Mouse (Mus musculus) cerebellum, postnatal 14 days (tissue): ENCODE data around the gene Osbp.

Experiments
- DNase-seq, 2 experiments: peaks; one replicate each; pipeline ENCODE4 v3.0.0; 2021; ENCODE audit warnings: mixed read lengths in 2 of 2

The Osbp gene

DNA sequence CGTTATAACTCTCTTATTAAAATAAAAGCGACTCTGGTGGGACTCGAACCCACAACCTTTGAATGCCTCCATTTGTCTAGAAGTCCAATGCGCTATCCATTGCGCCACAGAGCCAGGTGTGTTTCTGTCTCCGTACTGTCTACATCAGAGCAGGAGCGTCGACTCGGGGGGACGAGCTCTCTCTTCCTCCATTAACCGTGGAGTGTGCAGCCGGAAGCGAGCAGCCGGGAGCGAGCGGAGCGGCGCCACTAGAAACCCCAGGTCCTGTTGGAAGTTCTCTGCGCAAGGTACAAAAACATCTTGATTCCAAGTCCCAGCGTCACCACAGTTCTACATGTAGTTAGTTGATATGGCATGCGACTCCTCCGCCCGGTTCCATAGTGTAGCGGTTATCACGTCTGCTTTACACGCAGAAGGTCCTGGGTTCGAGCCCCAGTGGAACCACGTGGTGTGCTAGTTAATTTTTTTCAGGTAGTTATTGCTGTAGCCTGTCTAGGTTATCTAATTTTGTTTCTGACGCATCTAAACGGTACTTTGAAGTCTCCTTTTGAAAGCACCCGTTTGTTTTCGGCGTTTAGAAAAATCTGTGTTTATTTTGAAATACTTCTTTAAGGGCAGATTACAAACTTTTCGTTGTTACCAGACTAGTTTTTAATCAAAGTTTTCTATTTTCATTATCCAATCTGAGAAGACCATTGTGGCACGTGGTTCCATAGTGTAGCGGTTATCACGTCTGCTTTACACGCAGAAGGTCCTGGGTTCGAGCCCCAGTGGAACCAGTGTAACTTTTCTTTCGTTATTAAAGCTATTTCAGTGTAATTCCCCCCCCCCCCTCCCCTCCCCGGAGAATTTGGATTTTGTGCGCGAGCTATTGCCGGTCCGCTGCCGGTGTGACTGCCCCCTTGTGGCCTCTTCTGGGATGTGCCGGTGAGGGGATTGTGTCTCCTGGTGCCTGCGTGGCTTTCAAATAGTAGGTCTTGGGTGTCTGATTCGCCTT lies 46.1 kb downstream of the Osbp start:
- peak; percentile 91 to 94 for DNase-seq

DNA sequence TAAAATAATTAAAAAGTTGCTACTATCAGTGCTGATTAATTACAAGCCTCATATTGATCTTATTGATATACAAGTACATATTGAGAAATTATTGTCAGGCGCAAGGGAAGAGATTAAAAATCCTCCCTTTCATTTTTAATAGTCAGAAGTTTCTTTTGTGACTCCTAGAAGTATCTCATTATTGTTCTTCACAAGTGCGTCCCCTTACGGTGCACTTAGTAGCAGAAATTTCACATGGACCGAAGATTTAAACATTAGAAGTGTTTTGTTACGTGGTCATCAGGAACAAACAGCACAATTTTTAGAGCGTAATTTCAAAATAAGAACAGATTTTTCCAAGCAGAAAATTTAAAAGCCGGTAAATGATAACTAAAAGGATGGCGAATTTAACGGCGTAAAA lies 46.9 kb downstream of the Osbp start:
- no peak for DNase-seq

DNA sequence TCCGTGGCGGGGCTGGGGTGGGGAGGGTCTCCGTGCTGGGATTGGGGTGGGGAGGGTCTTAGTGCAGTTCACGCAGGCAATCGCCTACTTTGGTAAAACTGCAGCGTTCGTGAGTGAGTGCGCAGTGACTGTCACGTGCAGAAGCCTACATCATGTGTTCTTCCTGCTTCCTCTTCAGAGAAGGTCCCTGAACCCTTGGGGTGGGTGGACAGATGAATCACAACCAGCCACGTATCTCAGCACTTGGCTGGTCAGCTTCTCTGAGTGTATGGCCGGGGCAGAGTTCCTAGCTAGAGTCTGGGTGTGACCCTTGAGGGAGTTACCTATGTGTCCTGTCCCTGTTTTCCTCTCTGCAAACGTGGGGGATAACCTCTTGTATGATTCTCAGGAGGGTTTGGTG lies 47.5 kb downstream of the Osbp start:
- peak; percentile 41 to 46 for DNase-seq

GRCm38 (mm10) chr19:12015708-12016107 lies 50.0 kb downstream of the Osbp start:
- DNase-seq: peak in 1 of 2 experiments; percentile 15

- no peak for DNase-seq
Measured at GRCm38 (mm10) chr19:12016192-12016591, 50.5 kb downstream of the Osbp start.

GRCm38 (mm10) chr19:12024149-12024548 lies 58.4 kb downstream of the Osbp start:
- DNase-seq: no peak

GRCm38 (mm10) chr19:12025333-12025732 lies 59.6 kb downstream of the Osbp start:
- DNase-seq: no peak

- no peak for DNase-seq
Measured at GRCm38 (mm10) chr19:12026606-12027005, 60.9 kb downstream of the Osbp start.

GRCm38 (mm10) chr19:12037727-12038126 lies 72.0 kb downstream of the Osbp start:
- no peak for DNase-seq

- no peak for DNase-seq
Measured at GRCm38 (mm10) chr19:12041217-12041616, 75.5 kb downstream of the Osbp start, which contains the start of gene Olfr1423. Gene Olfr1423 (minus strand): TSS chr19:12041317.

- no peak for DNase-seq
Measured at GRCm38 (mm10) chr19:12043163-12043562, 77.4 kb downstream of the Osbp start.
